Mouse (Mus musculus) stomach, postnatal 0 days (tissue): ENCODE results near the gene Enox1.

Experiments
- CTCF ChIP-seq: IDR thresholded peaks from 2 replicates; pipeline ENCODE4 v1.5.1; 2016; ENCODE audit warnings: antibody characterized with exemption, low read depth, mild to moderate bottlenecking, moderate library complexity
- EP300 ChIP-seq: optimal IDR thresholded peaks from 2 replicates; pipeline ENCODE3; 2016; ENCODE audit warnings: antibody characterized with exemption

GRCm38 (mm10) chr14:77319396-77319795 lies 162.8 kb downstream of the Enox1 start:
- TF ChIP-seq CTCF: no peak
- TF ChIP-seq EP300: no peak
